Mouse (Mus musculus) forebrain, embryonic 12.5 days (tissue): ENCODE measurements around the gene Med16. TPM values are rescaled to one million over a fixed set of nuclear protein-coding genes. Genes with fewer than 3 reads are reported as not detected.

Experiments
- ATAC-seq: fragments of 200-750 bp; cut with Nextera tagmentation; 2 replicates; pipeline ENCODE4 v1.8.0; 2017; ENCODE audit warnings: moderate TSS enrichment; ENCODE audit not compliant: low FRiP score
- H3K27ac ChIP-seq: fragments of 300-500 bp; sonication (generic); 2 replicates; pipeline ENCODE4 v1.5.1; 2016; ENCODE audit warnings: mild to moderate bottlenecking
- H3K27me3 ChIP-seq: fragments of 300-500 bp; sonication (generic); 2 replicates; pipeline ENCODE4 v1.6.1; 2016; ENCODE audit warnings: mild to moderate bottlenecking
- H3K36me3 ChIP-seq: fragments of 300-500 bp; sonication (generic); replicated peaks from 2 replicates; pipeline ENCODE4 v1.6.1; 2016; ENCODE audit warnings: mild to moderate bottlenecking
- H3K4me1 ChIP-seq: fragments of 300-500 bp; sonication (generic); 2 replicates; pipeline ENCODE4 v1.6.1; 2016
- H3K4me2 ChIP-seq: fragments of 300-500 bp; sonication (generic); 2 replicates; pipeline ENCODE4 v1.6.1; 2016; ENCODE audit warnings: mild to moderate bottlenecking, moderate library complexity
- H3K4me3 ChIP-seq: fragments of 300-500 bp; sonication (generic); replicated peaks from 2 replicates; pipeline ENCODE4 v1.5.1; 2016; ENCODE audit warnings: mild to moderate bottlenecking
- H3K9ac ChIP-seq: fragments of 300-500 bp; sonication (generic); 2 replicates; pipeline ENCODE4 v1.6.1; 2016; ENCODE audit warnings: mild to moderate bottlenecking
- H3K9me3 ChIP-seq: fragments of 300-500 bp; sonication (generic); 2 replicates; pipeline ENCODE4 v1.6.1; 2016
- WGBS: fragments of 180-500 bp; shearing (Covaris S2); methylation state at CpG from one replicate; pipeline ENCODE4 v1.1.7; 2016; 5-methylcytosine and 5-hydroxymethylcytosine counted together
- microRNA-seq: library from miRNA; unstranded; fragments of <30 nt; microRNA quantifications from one replicate; pipeline ENCODE4, GENCODE M21; 2017
- polyA plus RNA-seq: library from polyadenylated mRNA; unstranded; fragments of >200 nt; fragmentation: Nextera tagmentation; extraction: Ambion mirVana; gene quantifications from 2 replicates; pipeline ENCODE4 v1.2.1, GENCODE M21; 2016

The Med16 gene
- polyA plus RNA-seq, 1 experiment from 2014 or later = 62.3 TPM

DNA sequence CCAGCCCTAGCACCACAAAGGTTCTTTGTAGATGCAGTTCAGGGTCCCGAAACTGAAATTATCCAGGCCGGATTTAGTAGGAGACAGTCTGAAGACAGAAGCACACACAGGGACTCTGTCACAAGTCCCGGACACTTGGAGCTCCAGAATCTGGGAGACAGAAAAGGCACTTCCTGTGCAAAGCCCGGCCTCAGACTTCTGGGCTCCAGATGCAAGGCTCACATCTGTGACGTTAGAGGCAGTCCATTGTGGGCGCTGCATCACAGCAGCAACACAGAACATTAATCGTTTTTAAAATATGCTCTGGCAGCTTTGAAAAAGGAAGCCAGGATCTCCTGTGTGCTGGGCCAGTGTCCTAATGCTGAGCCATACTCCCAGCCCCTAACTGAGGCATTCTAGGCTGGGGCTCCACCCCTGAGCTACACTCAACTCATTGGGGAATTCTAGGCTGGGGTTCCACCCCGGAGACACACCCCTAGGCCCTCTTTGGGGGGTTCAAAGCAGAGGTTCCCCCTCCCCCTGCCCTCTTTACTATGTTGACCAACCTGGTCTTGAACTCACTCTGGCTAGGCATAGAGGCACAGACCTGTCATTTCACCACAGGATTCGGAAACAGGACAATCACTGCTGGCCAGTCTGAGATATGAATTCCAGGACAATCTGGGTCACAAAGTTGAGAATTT lies 56.5 kb downstream of the Med16 start:
- peak overlapping the region; percentile 91 for H3K4me2 ChIP-seq
- H3K36me3 ChIP-seq = peaks cover 11% of the 10 kb centered on the region
- H3K4me1 ChIP-seq = peaks cover 45% of the 10 kb centered on the region
- peak overlapping the region; percentile 100 for H3K27ac ChIP-seq
- no peaks in the 10 kb centered on the region for H3K27me3 ChIP-seq
- peak overlapping the region; percentile 90 for H3K9ac ChIP-seq
- H3K9me3 ChIP-seq = no peaks in the 10 kb centered on the region
- ATAC-seq = no peak
- H3K4me3 ChIP-seq = peak overlapping the region; percentile 99
- WGBS = 63% methylated on average over 9 of the region's 9 CpGs

DNA sequence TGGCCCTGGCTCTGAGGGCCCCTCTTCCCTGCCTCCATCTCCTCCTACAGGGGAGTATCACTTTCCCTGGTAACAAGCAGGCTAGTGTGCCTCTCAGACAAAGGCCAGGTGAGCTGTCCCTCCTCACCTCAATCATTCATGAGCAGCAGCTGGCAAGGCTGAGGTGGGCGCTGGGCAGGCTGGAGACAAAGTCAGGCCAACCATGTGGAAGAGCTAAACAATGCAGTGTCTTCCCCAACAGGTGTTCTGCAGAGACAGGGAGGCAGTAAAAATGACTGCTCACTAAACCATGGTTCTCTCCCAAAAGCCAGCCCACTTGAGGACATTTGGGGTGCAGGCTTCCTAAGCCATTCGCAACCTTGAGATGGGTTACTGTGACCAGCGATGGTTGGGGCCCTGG lies 57.1 kb downstream of the Med16 start:
- peak overlapping the region; percentile 100 for H3K27ac ChIP-seq
- no peak overlapping the region for H3K4me3 ChIP-seq
- no peak for ATAC-seq
- no peaks in the 10 kb centered on the region for H3K27me3 ChIP-seq
- peak overlapping the region; percentile 91 for H3K4me2 ChIP-seq
- H3K9me3 ChIP-seq = no peaks in the 10 kb centered on the region
- whole genome bisulfite sequencing = 85% methylated on average over 3 of the region's 3 CpGs
- peaks cover 5% of the 10 kb centered on the region for H3K36me3 ChIP-seq
- peaks cover 39% of the 10 kb centered on the region for H3K4me1 ChIP-seq
- peak overlapping the region; percentile 90; the same call in 1 of the 2 replicates for H3K9ac ChIP-seq

- no peak overlapping the region for H3K27ac ChIP-seq
- no peaks in the 10 kb centered on the region for H3K9me3 ChIP-seq
- no peak overlapping the region for H3K4me3 ChIP-seq
- no peaks in the 10 kb centered on the region for H3K27me3 ChIP-seq
- peaks cover 27% of the 10 kb centered on the region for H3K4me1 ChIP-seq
- no peak overlapping the region for H3K9ac ChIP-seq
- 85% methylated on average over 8 of the region's 8 CpGs for WGBS
- ATAC-seq = no peak
- H3K36me3 ChIP-seq = no peaks in the 10 kb centered on the region
- no peak overlapping the region for H3K4me2 ChIP-seq
Observed at GRCm38 (mm10) chr10:79849941-79850628, 58.6 kb downstream of the Med16 start.

DNA sequence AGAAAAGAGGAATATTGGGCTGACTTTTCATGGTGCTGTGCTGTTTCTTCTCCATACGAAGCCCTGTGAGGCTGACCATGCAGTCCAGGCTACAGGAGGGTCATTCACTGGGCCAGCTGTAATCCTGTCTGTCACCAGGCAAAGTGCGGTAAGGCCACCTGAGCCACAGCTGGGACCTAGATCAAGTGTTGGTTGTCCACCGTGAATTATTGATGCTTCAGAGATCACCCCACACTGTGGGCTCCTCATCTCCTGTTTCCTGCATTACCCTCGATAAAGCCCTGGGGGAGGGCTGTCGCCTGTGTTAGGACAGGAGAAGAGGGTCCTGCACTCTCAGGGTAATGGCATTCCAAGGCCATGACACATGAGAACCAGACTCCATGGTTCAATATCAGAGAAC lies 62.2 kb downstream of the Med16 start:
- Histone ChIP-seq H3K36me3 (no peaks in the 10 kb centered on the region), H3K27ac (no peak overlapping the region)
- WGBS = 73% methylated on average over 5 of the region's 5 CpGs

More for the DNA sequence above, 62.2 kb downstream of the Med16 start:
- no peak overlapping the region for H3K9ac ChIP-seq
- H3K4me3 ChIP-seq = no peak overlapping the region
- H3K9me3 ChIP-seq = no peaks in the 10 kb centered on the region
- no peak overlapping the region for H3K4me2 ChIP-seq
- no peak for ATAC-seq
- H3K27me3 ChIP-seq = no peaks in the 10 kb centered on the region
- H3K4me1 ChIP-seq = peaks cover 24% of the 10 kb centered on the region

Small RNA genes lying within 50 kb of the gene (microRNA-seq; reads per million reads assigned to microRNA genes)
- 0.73 reads per million for gene Mir6910

Other genes starting within 250 kb of the Med16 start
- gene Madcam1, start 244.4 kb downstream of the Med16 start, polyA plus RNA-seq = 0.99 and 1.0 TPM in 2 replicates
- gene Tpgs1, start 239.6 kb downstream of the Med16 start, polyA plus RNA-seq = 61.0 and 62.5 TPM in 2 replicates
- 129 and 141 TPM in 2 replicates for gene Cdc34, start 226.7 kb downstream of the Med16 start, polyA plus RNA-seq
- gene Gzmm, start 219.9 kb downstream of the Med16 start, polyA plus RNA-seq = 1.1 and 1.6 TPM in 2 replicates
- 474 and 500 TPM in 2 replicates for gene Bsg, start 204.4 kb downstream of the Med16 start, polyA plus RNA-seq
- gene Hcn2, start 192.3 kb downstream of the Med16 start, polyA plus RNA-seq = 0.11 and 0.18 TPM in 2 replicates
- 43.7 and 47.6 TPM in 2 replicates for gene Polrmt, start 162.3 kb downstream of the Med16 start, polyA plus RNA-seq
- 0.47 and 0.68 TPM in 2 replicates for gene Fgf22, start 153.8 kb downstream of the Med16 start, polyA plus RNA-seq
- 96.8 and 103 TPM in 2 replicates for gene Rnf126, start 142.0 kb downstream of the Med16 start, polyA plus RNA-seq
- 0.55 and 1.0 TPM in 2 replicates for gene Fstl3, start 131.7 kb downstream of the Med16 start, polyA plus RNA-seq
- 0.09 TPM in 1 of 2 replicates, not detected in the other for gene Prss57, start 118.0 kb downstream of the Med16 start, polyA plus RNA-seq
- gene Palm, start 115.4 kb downstream of the Med16 start, polyA plus RNA-seq = 184 and 194 TPM in 2 replicates
- 0.81 and 1.1 TPM in 2 replicates for gene Misp, start 87.9 kb downstream of the Med16 start, polyA plus RNA-seq
- 223 TPM in 2 replicates for gene Ptbp1, start 54.5 kb downstream of the Med16 start, polyA plus RNA-seq
- gene Prtn3, start 34.4 kb downstream of the Med16 start, polyA plus RNA-seq = 14.8 and 16.2 TPM in 2 replicates
- 223 and 250 TPM in 2 replicates for gene Plppr3, start 34.3 kb downstream of the Med16 start, polyA plus RNA-seq
- not detected in 2 replicates for gene Elane, start 22.7 kb downstream of the Med16 start, polyA plus RNA-seq
- not detected in 2 replicates for gene Cfd, start 18.1 kb downstream of the Med16 start, polyA plus RNA-seq
- gene Gm26602, start 1.9 kb upstream of the Med16 start, polyA plus RNA-seq = 35.1 and 53.2 TPM in 2 replicates
- gene Kiss1r, start 8.0 kb upstream of the Med16 start, polyA plus RNA-seq = 0.96 and 1.1 TPM in 2 replicates
- 162 and 173 TPM in 2 replicates for gene R3hdm4, start 12.3 kb upstream of the Med16 start, polyA plus RNA-seq
- 4.5 and 4.7 TPM in 2 replicates for gene Arid3a, start 18.1 kb upstream of the Med16 start, polyA plus RNA-seq
- gene Wdr18, start 51.2 kb upstream of the Med16 start, polyA plus RNA-seq = 94.4 and 96.0 TPM in 2 replicates
- gene Grin3b, start 61.8 kb upstream of the Med16 start, polyA plus RNA-seq = 0.46 TPM in 2 replicates
- gene Tmem259, start 75.4 kb upstream of the Med16 start, polyA plus RNA-seq = 14.7 and 19.2 TPM in 2 replicates
- 85.5 and 115 TPM in 2 replicates for gene Cnn2, start 79.7 kb upstream of the Med16 start, polyA plus RNA-seq
- gene Abca7, start 87.6 kb upstream of the Med16 start, polyA plus RNA-seq = 5.8 and 5.9 TPM in 2 replicates
- gene Arhgap45, start 107.7 kb upstream of the Med16 start, polyA plus RNA-seq = 3.4 and 3.6 TPM in 2 replicates
- gene Polr2e, start 130.9 kb upstream of the Med16 start, polyA plus RNA-seq = 183 and 184 TPM in 2 replicates
- 434 and 458 TPM in 2 replicates for gene Gpx4, start 138.2 kb upstream of the Med16 start, polyA plus RNA-seq
- gene Sbno2, start 196.6 kb upstream of the Med16 start, polyA plus RNA-seq = 14.8 and 16.4 TPM in 2 replicates
- gene Stk11, start 206.9 kb upstream of the Med16 start, polyA plus RNA-seq = 20.8 and 23.2 TPM in 2 replicates
- 405 and 428 TPM in 2 replicates for gene Atp5d, start 229.7 kb upstream of the Med16 start, polyA plus RNA-seq
- 13.2 and 13.8 TPM in 2 replicates for gene Cbarp, start 231.9 kb upstream of the Med16 start, polyA plus RNA-seq
- gene Midn, start 239.3 kb upstream of the Med16 start, polyA plus RNA-seq = 45.0 and 50.3 TPM in 2 replicates